Comparison of ENCODE assay signal across 8 mouse cellular contexts in genomic region chr5:110376802-110377433, GRCm38 (mm10). TPM values are rescaled to one million over a fixed set of nuclear protein-coding genes. Genes with fewer than 3 reads are reported as not detected.
DNase-seq lines count a peak whose midpoint lies in the region; ATAC-seq and TF ChIP-seq lines count a peak whose summit lies in the region.

No protein-coding gene starts in this region.

- no peaks in the 10 kb centered on the region for H3K27me3 ChIP-seq in forebrain, embryonic 13.5 days
- H3K27me3 ChIP-seq in hindbrain, embryonic 10.5 days (ENCODE audit: insufficient read depth, poor library complexity, severe bottlenecking), result no peaks in the 10 kb centered on the region; the same call in 1 of the 2 replicates

- in situ Hi-C loops in ES-E14 (cut with MboI; ENCODE audit: low sequenced_read_pairs in 2 of 2, unreplicated experiment in 2 of 2), result no loop called here

- no peaks in the 10 kb centered on the region for H3K9me3 ChIP-seq in ES-E14 (ENCODE audit: control insufficient read depth, insufficient read depth, low read depth, low read length)
- no peaks in the 10 kb centered on the region for H3K9me3 ChIP-seq in forebrain, embryonic 13.5 days (replicated peaks)
- 0 out of 2 replicates have a peak, but pooled peaks cover 2% of the 10 kb centered on the region for H3K9me3 ChIP-seq in hindbrain, embryonic 10.5 days

- DNase-seq in ES-E14 (ENCODE audit: low read depth, low spot score), result peak; percentile 78
- peak; percentile 53 for DNase-seq in c-Kit-positive CD71-negative TER-119-negative erythroid progenitor cells, embryonic 14.5 days (ENCODE audit: low read depth)
- peak; percentile 82 for DNase-seq in hindbrain, embryonic 10.5 days (ENCODE audit: low spot score)
- peak; percentile 88 to 89 for DNase-seq in layer of hippocampus, postnatal 10 days (ENCODE audit: low spot score in 2 of 2)
- DNase-seq in lung, postnatal 10 days, result peak; percentile 80
- DNase-seq in retina, postnatal 1 day, result peak; percentile 82
- DNase-seq in urinary bladder, adult 2 months (ENCODE audit: low spot score), result peak; percentile 60

- H3K9ac ChIP-seq in ES-E14 (ENCODE audit: insufficient read depth, low read depth, low read length, poor library complexity, severe bottlenecking), result no peak overlapping the region
- no peak overlapping the region for H3K9ac ChIP-seq in forebrain, embryonic 13.5 days

- 45% methylated on average over 8 of the region's 8 CpGs for WGBS in forebrain, embryonic 13.5 days
- WGBS in hindbrain, embryonic 10.5 days, result 60% methylated on average over 8 of the region's 8 CpGs

- H3K36me3 ChIP-seq in ES-E14 (ENCODE audit: control insufficient read depth, insufficient read depth, low read length, poor library complexity, severe bottlenecking), result peaks cover 17% of the 10 kb centered on the region; the same call in 1 of the 2 replicates
- peaks cover 93% of the 10 kb centered on the region for H3K36me3 ChIP-seq in forebrain, embryonic 13.5 days (ENCODE audit: poor library complexity, severe bottlenecking)
- peaks cover 84% of the 10 kb centered on the region for H3K36me3 ChIP-seq in hindbrain, embryonic 10.5 days

- H3K27ac ChIP-seq in ES-E14 (ENCODE audit: insufficient read depth, low read depth, low read length, poor library complexity, severe bottlenecking), result no peak overlapping the region
- H3K27ac ChIP-seq in forebrain, embryonic 13.5 days, result peak overlapping the region; percentile 20
- H3K27ac ChIP-seq in hindbrain, embryonic 10.5 days, result peak overlapping the region; percentile 59; the same call in 1 of the 2 replicates

- ATAC-seq in forebrain, embryonic 13.5 days, result peak; percentile 71

- H3K4me1 ChIP-seq in ES-E14 (ENCODE audit: control insufficient read depth in 2 of 2, insufficient read depth in 2 of 2, low read length in 2 of 2, poor library complexity in 1 of 2), result peaks cover 0 to 13% of the 10 kb centered on the region in 2 experiments; a peak in 2 of 4 replicates
- H3K4me1 ChIP-seq in forebrain, embryonic 13.5 days, result peaks cover 10% of the 10 kb centered on the region
- peaks cover 21% of the 10 kb centered on the region for H3K4me1 ChIP-seq in hindbrain, embryonic 10.5 days (replicated peaks)

- H3K4me3 ChIP-seq in ES-E14 (ENCODE audit: insufficient read depth in 1 of 2, low read depth in 1 of 2, low read length in 2 of 2, poor library complexity in 1 of 2, severe bottlenecking in 1 of 2), result no peak overlapping the region; a peak in 1 of 4 replicates
- no peak overlapping the region for H3K4me3 ChIP-seq in forebrain, embryonic 13.5 days
- H3K4me3 ChIP-seq in hindbrain, embryonic 10.5 days, result no peak overlapping the region

- H3K4me2 ChIP-seq in forebrain, embryonic 13.5 days, result no peak overlapping the region

TF ChIP-seq in ES-E14, 5 proteins besides CTCF, POLR2A, EP300 and RAD21:
- TF ChIP-seq ZNF384 (IDR thresholded peaks at IDR 0.05; ENCODE audit: low read depth, low read length) (no peak), ZC3H11A (IDR thresholded peaks at IDR 0.05; ENCODE audit: borderline replicate concordance, low read depth, low read length) (0 out of 2 replicates have a peak, but pooled peaks have one; percentile 17)

RNA-seq across cellular contexts. Expression of gene Lrcol1, which starts 32.4 kb away (rescaled TPM):
- total RNA-seq in ES-E14 (2012; rRNA removed), result 1.3 and 2.5 TPM in 2 replicates
- polyA plus RNA-seq in forebrain, embryonic 13.5 days (2015; fragmentation: Nextera tagmentation; extraction: Ambion mirVana), result not detected in 2 replicates
- polyA plus RNA-seq in hindbrain, embryonic 10.5 days (2016; fragmentation: Nextera tagmentation; extraction: Ambion mirVana), result not detected in 2 replicates
- total RNA-seq in layer of hippocampus, postnatal 10 days (2021), result not detected
- not detected in 2 replicates for polyA plus RNA-seq in urinary bladder, adult 2 months (2012; rRNA removed)

RNA-seq across cellular contexts. Expression of gene P2rx2, which starts 33.9 kb away (rescaled TPM):
- 1.3 and 2.2 TPM in 2 replicates for total RNA-seq in ES-E14 (2012; rRNA removed)
- 2.0 and 2.2 TPM in 2 replicates for polyA plus RNA-seq in forebrain, embryonic 13.5 days (2015; fragmentation: Nextera tagmentation; extraction: Ambion mirVana)
- 0.57 and 0.92 TPM in 2 replicates for polyA plus RNA-seq in hindbrain, embryonic 10.5 days (2016; fragmentation: Nextera tagmentation; extraction: Ambion mirVana)
- 1 to 10 TPM; 2.4 to 2.9 TPM for total RNA-seq in layer of hippocampus, postnatal 10 days (2021)
- polyA plus RNA-seq in urinary bladder, adult 2 months (2012; rRNA removed), result 1.7 and 1.8 TPM in 2 replicates
